Comparison of ENCODE assay signal across 8 mouse cellular contexts in the genomic region with DNA sequence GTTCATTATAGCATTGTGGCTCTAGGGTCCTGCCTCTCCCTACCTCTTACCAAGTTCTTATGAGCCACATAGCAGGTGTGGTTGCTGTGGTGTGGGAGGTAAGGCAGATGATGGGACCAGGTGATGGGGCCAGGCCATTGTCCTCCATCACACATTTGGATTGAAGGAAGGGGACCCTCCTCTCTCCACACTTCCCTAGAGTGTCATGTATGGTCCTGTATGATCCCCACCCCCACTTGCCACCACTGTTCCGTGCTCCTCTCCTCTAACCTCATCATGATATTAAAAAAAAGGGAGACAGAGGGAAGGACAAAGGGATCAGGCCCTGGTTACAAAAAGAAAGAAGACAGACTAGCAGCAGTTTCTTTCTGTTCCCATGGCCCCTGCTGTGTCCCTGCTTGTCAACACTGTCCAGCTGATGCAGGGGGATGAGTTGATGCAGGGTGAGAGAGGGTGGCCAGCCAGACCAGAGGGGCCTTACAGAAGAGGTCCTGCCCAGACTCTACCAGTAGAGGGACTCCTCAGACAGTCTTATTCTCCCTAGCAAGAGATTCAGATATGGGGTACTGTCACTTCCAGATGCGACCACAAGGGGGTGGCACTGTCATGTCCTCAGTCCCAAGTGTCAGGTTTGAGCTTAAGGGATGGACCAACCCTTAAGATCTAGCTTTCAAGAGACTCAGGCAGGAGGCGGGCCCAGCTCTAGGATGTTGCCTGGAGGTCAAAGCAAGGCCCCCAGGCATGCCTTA. TPM values are rescaled to one million over a fixed set of nuclear protein-coding genes. Genes with fewer than 3 reads are reported as not detected.
A peak's percentile ranks its signal among the peaks of the same experiment; 100 is the strongest.
DNase-seq lines count a peak whose midpoint lies in the region; ATAC-seq lines count a peak whose summit lies in the region.

No protein-coding gene starts in this region.

- no peak overlapping the region for H3K4me2 ChIP-seq in hindbrain, embryonic 16.5 days (ENCODE audit: low read length)

- H3K9me3 ChIP-seq in hindbrain, embryonic 16.5 days (ENCODE audit: control insufficient read depth, low read length) = no peaks in the 10 kb centered on the region

- 29% methylated on average over 3 of the region's 3 CpGs for WGBS in hindbrain, embryonic 16.5 days

- peak; percentile 83 for ATAC-seq in hindbrain, embryonic 16.5 days

- no peak overlapping the region for H3K27ac ChIP-seq in hindbrain, embryonic 16.5 days (ENCODE audit: low read depth, low read length)

- peak; percentile 97 for DNase-seq in ZHBTc4 (ENCODE audit: low read depth, low spot score)
- peak; percentile 63 to 80 for DNase-seq in cerebellum, postnatal 25 days
- DNase-seq in gastrocnemius, adult 18-20 months (ENCODE audit: low spot score) = peak; percentile 86
- DNase-seq in layer of hippocampus, postnatal 36 days = peak; percentile 71 to 72
- DNase-seq in lung, postnatal 25 days (ENCODE audit: low spot score) = peak; percentile 66
- peak; percentile 95 for DNase-seq in retina, postnatal 1 day
- DNase-seq in thymus, postnatal 36 days = peak; percentile 76 to 79

- no peak overlapping the region for H3K4me3 ChIP-seq in hindbrain, embryonic 16.5 days (ENCODE audit: low read length)

- H3K36me3 ChIP-seq in hindbrain, embryonic 16.5 days (ENCODE audit: control insufficient read depth, insufficient read depth, low read length) = no peaks in the 10 kb centered on the region

- H3K4me1 ChIP-seq in hindbrain, embryonic 16.5 days (ENCODE audit: control insufficient read depth, insufficient read depth, low read depth, low read length) = no peaks in the 10 kb centered on the region

- H3K27me3 ChIP-seq in hindbrain, embryonic 16.5 days (replicated peaks; ENCODE audit: control insufficient read depth, insufficient read depth, low read length) = no peaks in the 10 kb centered on the region

- no peak overlapping the region for H3K9ac ChIP-seq in hindbrain, embryonic 16.5 days (ENCODE audit: low read depth, low read length)

RNA-seq across cellular contexts. Expression of a gene that starts 4.9 kb away (rescaled TPM):
- under 1 TPM in 1 of 2 experiments, not detected in 1; 0.26 TPM for total RNA-seq in gastrocnemius, adult 18-20 months (2021)
- 2.4 and 2.5 TPM in 2 replicates for polyA plus RNA-seq in hindbrain, embryonic 16.5 days (2015; fragmentation: Nextera tagmentation; extraction: Ambion mirVana)
- 1 to 10 TPM; 2.3 to 3.8 TPM for total RNA-seq in layer of hippocampus, postnatal 36 days (2021)

RNA-seq across cellular contexts. Expression of a gene that starts 37.9 kb away (rescaled TPM):
- under 1 TPM; 0.57 to 0.74 TPM for total RNA-seq in gastrocnemius, adult 18-20 months (2021)
- polyA plus RNA-seq in hindbrain, embryonic 16.5 days (2015; fragmentation: Nextera tagmentation; extraction: Ambion mirVana) = 55.2 and 61.7 TPM in 2 replicates
- total RNA-seq in layer of hippocampus, postnatal 36 days (2021) = 10 to 100 TPM in 1 of 2 experiments, 1 to 10 TPM in 1; 8.4 to 11.5 TPM

Comparison
In these comparisons a context has a peak if more than half of its experiments do, and no peak if none do; other contexts are left out.
1. RNA of a gene that starts 37.9 kb away (total RNA-seq): 8.4 to 11.5 TPM in layer of hippocampus, postnatal 36 days; 0.57 to 0.74 TPM in gastrocnemius, adult 18-20 months; every median in the first group is over 4 times any median in the second.
2. Peak in every context shown above with its lines, with median percentiles within 50 percentile points of each other: DNase-seq.